Mouse (Mus musculus): Measurements from ENCODE around the gene Kdm2b.

The Kdm2b gene

DNA sequence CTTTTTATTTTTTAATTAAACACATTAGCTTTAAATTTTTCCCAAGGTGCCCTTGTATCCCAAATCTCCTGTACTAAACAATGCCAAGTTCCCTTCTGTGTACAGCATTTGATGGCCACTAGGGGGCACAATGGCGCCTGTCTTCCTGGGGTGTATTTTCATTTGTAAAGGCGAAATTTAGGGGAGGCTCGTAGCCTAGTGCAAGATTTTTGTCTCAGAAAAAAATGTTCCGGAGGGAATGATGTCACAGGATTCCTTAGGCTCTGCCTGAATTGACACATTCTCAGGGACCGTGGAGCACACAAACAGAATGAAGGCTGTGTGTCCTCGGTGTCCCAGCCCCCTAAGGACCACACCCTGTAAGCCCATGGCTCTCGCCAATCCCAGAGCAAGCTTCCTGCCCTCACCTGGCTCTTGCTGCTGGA is 64.1 kb downstream of the Kdm2b start:
- DNase-seq, result peak; percentile 72 to 83

GRCm38 (mm10) chr5:122923871-122924465 is 65.7 kb downstream of the Kdm2b start:
- peak; percentile 69 to 80 for DNase-seq

DNA sequence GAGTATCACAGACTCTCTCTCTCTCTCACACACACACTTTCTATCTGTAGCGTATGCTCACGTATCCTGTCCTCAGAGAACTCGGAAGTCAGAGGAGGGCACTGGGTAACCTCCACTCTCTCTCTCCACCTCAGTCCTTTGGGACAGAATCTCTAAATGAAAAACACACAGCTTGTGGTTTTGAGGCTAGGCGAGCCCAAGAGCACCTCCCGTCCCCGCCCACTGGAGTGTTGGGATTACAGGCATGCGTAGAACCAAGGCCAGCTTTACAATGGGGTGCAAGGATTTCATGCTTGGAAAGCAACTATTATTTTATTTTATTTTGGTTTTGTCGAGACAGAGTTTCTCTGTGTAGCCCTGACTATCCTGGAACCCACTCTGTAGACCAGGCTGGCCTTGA is 67.7 kb downstream of the Kdm2b start:
- no peak for DNase-seq

DNA sequence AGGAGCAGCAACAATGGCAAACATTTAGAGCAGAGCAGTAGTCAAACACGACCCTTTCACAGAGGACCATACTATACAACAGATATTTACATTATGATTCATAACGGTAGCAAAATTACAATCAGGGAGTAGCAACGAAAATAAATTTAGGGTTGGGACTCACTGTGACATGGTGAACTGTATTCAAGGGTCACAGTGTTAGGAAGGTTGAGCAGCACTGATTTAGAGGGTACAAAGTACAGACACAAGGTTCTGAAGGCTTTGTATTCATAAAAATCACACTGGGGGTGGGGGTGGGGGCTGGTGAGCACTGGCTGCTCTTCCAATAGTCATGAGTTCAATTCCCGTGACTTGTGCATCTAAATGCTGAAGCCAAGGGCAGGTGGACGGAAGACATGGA is 69.1 kb downstream of the Kdm2b start:
- no peak for DNase-seq

DNA sequence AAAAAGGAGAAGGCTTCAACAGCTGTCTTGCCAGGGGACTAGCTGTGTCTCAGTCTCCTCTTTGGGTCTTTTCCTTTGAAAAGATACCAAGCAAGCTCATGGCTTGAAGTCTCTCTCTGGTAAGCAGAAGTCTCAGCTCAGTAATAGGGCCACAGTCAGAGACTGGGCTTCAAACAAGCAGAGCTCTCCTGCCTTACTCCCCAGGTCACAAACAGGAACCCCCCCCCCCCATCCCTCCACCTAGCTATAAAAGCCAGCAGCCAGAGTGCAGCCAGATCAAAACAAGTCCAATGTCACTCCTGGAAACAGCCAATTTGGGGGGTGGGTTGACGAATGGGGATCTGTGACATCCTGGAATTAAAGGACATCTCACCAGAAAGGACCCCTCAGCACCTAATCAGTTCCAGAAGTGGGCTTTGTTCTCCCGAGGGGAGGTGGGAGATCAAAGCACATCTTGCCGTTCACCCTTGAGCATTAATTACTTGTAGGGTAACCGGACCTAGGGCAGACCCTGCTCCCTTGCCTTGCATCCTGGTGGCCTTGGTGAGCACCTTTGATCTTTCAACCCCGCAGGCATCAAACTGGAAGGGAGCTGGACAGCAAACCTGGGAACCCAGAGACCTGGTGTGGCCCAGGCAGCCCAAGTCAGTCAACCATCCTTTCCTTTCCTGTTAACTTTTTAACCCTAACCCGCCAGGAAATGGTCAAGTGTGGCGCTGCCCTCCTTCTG is 71.5 kb downstream of the Kdm2b start:
- no peak for DNase-seq

- DNase-seq, result no peak
Measured at GRCm38 (mm10) chr5:122916147-122916546, 73.5 kb downstream of the Kdm2b start.

- DNase-seq, result no peak
Measured at GRCm38 (mm10) chr5:122912863-122913262, 76.8 kb downstream of the Kdm2b start.

GRCm38 (mm10) chr5:122909481-122909880 is 80.1 kb downstream of the Kdm2b start:
- peak; percentile 35 to 55 for DNase-seq

DNA sequence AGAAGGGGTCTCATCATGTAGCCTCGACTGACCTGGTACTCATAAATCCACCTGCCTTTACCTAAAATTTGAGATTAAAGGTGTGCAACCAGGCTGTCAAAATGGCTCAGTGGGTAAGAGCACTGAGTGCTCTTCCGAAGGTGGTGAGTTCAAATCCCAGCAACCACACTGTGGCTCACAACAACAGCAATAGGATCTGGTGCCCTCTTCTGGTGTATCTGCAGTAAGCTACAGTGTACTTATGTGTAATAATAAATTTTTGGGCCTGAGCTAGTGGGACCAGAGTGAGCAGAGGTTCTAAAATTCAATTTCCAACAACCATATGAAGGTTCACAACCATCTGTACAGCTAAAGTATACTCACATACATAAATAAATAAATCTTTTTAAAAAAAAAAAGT is 81.6 kb downstream of the Kdm2b start:
- DNase-seq, result no peak

DNA sequence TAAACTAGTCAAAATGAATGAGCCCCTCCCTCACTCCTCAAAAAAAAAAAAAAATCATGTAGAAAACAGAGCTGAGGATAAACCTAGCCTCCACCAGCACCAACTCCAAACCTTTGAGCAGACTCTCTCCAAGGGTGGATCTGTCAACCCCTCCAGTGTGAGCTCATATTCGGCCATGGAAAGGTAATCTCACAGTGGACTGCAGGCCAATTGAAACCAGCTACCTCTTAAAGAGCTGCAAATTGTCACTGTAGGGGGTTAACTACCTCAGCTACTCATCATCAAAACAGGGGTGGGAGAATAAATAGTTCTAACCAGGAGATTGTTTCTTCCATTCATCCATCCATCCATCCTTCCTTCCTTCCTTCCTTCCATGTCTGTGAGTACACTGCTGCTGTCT is 82.4 kb downstream of the Kdm2b start:
- no peak for DNase-seq

DNA sequence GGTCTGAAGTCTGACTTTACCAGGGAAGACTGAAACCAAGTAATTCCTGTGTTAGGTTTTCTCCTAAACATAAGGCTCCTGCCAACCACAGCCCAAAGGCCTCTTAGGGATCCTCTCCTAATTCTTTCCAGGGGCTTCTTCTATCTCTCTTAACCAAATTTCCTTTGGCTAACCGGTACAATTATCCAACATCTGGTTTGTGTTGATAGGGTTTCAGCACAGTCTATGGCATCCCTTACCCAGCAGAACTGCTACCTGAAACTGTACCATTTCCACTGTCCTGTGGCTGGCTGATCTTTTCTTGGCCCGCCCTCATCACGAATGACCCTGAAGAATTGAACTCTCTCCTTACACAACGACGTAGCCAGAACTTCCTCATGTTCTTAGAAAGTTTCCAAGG is 86.5 kb downstream of the Kdm2b start:
- no peak for DNase-seq

DNA sequence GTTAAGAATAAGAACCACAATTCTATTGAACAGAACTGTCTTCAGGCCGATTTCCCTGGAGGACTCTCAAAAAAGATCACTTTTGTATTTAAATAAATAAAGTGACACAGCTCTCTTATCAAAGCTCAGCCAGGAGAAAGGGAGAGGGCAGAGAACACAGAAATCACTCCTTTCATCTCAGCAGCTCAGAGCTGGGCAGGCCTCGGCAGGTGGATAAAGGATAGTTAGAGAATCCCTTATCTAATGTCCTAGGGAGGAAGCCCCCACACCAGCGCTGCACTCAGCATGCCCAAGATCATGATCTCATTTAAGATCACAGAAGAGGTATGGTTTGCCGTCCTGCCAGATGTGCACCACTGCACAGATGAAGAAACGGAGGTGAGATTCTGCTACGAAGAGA is 87.4 kb downstream of the Kdm2b start:
- no peak for DNase-seq

GRCm38 (mm10) chr5:122901666-122902065 is 88.0 kb downstream of the Kdm2b start:
- no peak for DNase-seq

DNA sequence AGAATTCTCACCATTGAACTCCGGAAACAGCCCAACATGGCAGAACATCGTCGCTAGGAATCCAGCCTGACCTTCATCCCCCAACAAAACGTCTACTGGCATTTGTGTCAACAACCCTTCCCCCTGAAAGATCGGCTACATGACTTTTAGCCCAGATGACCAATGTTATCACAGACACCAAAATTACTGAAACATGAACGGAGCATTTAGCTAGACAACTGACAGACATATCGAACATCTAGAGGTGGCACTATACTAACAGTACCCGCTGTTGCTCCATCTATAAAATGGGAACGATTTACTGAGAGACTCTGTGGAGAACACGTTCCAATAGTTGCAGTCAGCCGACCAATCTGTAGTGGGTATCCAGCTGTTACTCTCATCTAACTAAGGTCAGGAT is 88.4 kb downstream of the Kdm2b start:
- DNase-seq, result no peak

DNA sequence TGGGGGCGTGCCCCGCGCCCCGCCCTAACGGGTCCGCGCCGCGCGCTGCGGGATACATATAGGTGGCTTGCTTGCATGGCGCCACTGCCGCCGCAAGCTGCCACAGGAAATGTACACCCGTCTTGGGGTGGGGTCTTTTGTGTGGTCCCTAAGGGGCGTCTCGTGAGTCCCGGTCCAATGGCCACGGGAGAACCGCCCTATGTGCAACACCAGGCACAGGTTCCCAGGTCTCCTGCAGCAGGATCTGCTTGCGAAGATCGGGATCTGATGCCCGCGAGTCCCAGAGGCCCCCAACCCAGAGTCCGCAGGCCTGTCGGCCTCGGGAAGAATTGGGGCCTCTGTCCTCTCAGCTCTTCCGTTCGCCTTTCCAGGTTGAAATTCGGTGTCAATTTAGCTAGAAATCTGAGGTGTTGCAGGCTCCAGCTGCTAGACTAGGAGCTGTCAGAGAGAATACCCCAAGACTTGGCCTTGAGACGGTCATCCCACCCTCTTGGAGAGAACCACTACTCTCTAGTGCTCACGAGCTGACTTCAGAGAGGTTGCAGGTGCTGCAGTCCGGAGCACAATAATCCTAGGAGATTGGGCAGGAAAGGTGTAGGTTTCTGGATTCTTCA is 89.0 kb downstream of the Kdm2b start:
- no peak for DNase-seq

DNA sequence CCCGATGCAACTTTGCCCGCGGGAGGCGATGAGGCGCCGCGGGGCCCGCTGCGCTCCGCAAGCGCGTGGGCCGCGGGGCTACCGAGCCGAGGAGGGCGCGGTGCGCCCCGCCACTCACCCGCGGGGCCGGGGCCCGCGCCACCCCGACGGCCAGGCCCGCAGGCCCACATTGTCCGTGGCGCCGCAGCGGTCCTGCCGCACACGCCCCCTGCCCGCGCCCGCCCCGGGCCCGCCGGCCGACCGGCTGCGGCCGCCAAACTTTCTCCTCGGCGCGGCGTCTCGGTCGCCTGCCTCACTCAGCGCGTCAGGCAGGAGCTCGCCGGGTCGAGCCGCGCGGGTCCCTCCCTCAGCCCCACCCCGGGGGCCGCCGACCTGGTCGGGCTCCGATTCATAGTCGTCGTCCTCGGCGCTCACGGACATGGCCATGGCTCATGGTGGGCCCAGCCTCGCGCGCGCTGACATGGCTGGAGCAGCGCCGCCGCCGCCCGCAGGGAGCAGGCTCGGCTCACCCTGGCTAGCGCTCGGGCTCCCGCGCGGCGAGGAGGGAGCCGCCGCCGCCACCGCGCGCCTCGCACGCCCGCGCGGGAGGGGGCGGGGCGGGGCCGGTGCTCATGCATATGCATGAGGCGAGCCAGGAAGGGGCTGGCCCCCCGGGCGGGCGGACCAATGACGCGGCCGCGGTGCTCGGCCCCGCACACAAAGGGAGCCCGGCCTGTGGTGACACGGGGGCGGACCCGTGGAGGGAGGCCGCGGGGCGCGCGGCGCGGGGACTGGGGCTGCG is 89.7 kb downstream of the Kdm2b start:
- peak; percentile 89 to 93 for DNase-seq

DNA sequence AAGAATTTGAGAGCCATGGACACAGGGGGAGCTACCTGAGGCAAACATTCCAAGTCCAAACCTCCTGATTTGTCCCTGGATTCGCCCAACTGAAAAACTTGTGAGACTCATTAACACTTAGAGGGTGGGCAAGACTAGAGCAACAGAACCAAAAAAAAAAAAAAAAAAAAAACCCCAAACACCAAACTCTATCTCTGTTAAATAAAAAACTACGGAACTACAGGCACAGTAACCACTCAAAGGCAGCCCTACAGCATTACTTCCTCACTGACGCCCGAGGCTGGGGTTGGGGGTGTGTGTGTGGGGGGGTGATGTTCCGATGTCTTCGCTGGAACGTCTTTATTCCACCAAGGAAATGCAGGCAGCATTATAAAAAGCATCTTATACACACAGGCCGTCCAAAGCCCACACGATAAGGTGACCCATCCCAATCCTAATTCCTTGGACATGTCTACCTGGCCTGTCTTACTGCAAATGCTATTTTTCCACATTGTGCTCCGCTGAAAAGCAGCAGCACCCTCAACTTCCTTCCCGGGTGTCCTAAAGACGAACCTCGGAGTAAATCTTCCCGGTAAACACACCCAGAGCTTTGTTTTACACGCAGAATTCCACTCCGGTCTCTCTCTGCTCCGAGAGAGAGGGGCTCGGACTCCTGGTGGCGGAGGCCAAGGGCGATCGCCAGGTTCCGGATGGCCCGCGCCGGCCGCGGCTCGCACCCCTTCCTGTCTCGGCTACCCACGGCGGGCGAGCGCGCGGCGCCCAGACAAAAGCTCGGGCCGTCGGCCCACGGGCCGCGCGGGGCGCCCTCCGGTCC is 90.5 kb downstream of the Kdm2b start:
- peak in 1 of 2 experiments; percentile 48 for DNase-seq

GRCm38 (mm10) chr5:122898153-122898552 is 91.5 kb downstream of the Kdm2b start:
- DNase-seq, result no peak

DNA sequence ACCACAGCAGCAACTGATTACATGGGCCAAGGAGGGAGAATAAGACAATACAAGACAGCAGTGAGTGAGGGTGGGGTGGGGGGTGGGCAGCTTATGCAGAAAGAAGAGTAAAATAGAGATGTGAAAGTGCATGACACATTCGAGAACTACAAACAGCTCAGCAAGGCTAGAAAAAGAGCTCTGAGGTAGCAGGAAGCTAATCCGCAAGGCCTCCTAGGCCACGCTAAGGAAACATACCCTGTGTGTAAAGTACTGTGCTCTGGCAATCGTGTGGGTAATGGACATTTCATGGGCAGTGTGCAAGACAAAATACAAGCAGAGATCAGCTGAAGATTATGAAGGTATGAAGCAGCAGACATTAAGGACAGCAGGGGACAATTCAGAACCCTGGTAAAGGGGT is 94.8 kb downstream of the Kdm2b start:
- DNase-seq, result no peak

DNA sequence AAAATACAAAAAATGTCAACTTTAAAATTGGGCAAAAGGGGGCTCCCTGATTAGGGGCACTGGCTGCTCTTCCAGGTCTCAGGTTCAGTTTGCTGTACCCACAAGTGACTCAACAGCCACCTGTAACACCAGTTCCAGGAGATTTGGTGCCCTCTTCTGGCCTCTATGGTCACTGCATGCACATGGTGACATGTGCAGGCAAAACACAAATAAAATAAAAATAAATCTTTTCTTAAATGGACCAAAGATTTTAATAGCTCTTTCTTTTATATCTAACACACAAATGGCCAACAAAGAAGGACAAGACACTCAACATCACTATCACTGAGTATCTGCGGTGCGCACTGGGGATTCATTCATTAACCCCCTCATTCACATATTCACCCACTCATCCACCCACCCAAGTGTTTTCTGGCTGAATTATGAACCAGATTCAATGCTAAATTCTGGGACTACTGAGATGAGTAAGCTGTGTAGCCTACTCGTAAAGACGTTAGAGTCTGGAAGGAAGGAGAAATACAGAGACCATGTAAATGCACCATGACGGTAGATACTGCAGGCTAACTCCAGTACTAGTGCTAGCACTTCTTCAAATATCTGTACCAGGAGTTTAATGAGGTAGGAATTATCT is 95.5 kb downstream of the Kdm2b start:
- peak; percentile 71 to 72 for DNase-seq

DNA sequence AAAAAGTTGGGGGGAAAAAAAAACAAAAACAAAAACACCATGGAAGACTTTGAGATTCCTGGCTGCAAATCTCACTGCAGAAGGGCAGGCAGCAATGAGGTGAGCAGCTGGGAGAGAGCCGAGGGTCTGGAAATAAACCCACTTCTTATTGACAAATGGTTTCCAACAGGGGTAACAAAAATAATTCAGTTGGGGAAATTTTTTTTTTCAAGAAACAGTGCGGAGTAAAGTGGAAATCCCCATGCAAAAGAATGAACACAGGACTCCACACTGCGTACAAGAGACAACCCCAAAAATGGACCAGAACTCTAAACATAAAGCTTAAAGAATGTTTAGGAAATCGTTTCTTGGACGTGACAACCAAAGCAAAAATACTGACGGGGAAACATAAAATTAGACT is 96.4 kb downstream of the Kdm2b start:
- no peak for DNase-seq

- no peak for DNase-seq
Measured at GRCm38 (mm10) chr5:122890396-122890795, 99.2 kb downstream of the Kdm2b start.

Measured in cerebellum, adult 18-20 months (tissue).